Mouse (Mus musculus) CH12.LX (cell line): ENCODE measurements around the gene Kif17.

Experiments used
- CTCF ChIP-seq, 2 experiments: IDR thresholded peaks in 1 of 2; conservative IDR thresholded peaks in 1 of 2; 2 replicates each; pipeline ENCODE4 v1.5.1; 2011 to 2012; ENCODE audit warnings: low read depth in 2 of 2, low read length in 2 of 2, improper control_type of control experiment in 1 of 2, inconsistent platforms in 1 of 2, mild to moderate bottlenecking in 1 of 2, moderate library complexity in 1 of 2
- ELF1 ChIP-seq: IDR thresholded peaks from 2 replicates; pipeline ENCODE4 v1.6.1; 2014; ENCODE audit warnings: low read depth, mild to moderate bottlenecking, inconsistent platforms, low read length, improper control_type of control experiment
- EP300 ChIP-seq: IDR thresholded peaks from 2 replicates; pipeline ENCODE4 v1.6.1; 2011; ENCODE audit warnings: low read length, improper control_type of control experiment
- MAFK ChIP-seq: IDR thresholded peaks from 2 replicates; pipeline ENCODE4 v1.6.1; 2011; ENCODE audit warnings: low read length, improper control_type of control experiment; ENCODE audit not compliant: insufficient replicate concordance
- POLR2A ChIP-seq: IDR thresholded peaks from 2 replicates; pipeline ENCODE4 v1.6.1; 2011; ENCODE audit warnings: low read depth, mild to moderate bottlenecking, improper control_type of control experiment, low read length
- TCF12 ChIP-seq: IDR thresholded peaks from 2 replicates; pipeline ENCODE4 v1.6.1; 2014; ENCODE audit warnings: low read depth, mild to moderate bottlenecking, inconsistent platforms, low read length, improper control_type of control experiment

GRCm38 (mm10) chr4:138316369-138316768 is 66.1 kb downstream of the Kif17 start:
- TF ChIP-seq CTCF (conservative IDR thresholded peaks at IDR 0.05 in 1 of 2, IDR thresholded peaks at IDR 0.05 in 1 of 2; ENCODE audit: low read depth in 2 of 2, low read length in 2 of 2) = peak in 1 of 2 experiments; percentile 25; a peak in 2 of 4 replicates
- TF ChIP-seq EP300 = no peak
- no peak for TF ChIP-seq MAFK
- no peak for TF ChIP-seq ELF1
- no peak for TF ChIP-seq POLR2A
- TF ChIP-seq TCF12 = no peak
